Mouse (Mus musculus): Measurements from ENCODE around the gene Cypt15. TPM values are rescaled to one million over a fixed set of nuclear protein-coding genes. Genes with fewer than 3 reads are reported as not detected.

Gene Cypt15
- total RNA-seq (2023) = not detected in 2 replicates

DNA sequence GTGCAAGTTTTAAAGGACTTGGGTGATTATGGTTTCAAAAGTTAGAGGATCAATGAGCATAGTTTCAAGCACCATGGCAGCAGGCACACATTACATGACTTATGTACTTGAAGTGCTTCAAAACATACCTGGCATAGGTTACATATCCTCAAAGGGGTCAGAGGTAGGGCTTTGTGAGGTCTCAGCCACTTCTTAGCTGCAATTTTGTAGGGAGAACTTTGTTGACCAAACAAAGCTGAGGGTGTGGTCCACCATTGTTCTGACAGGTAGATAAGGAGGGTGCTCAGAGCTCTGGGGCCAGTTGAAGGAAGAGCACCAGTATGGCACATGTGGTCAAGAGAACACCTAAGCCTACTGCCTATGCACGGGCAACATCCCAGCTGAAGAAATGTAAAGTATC is at the start of gene Cypt15:
Cypt15 (plus strand) TSS at position 301 of the 400 bp plus-strand sequence.

